Mouse (Mus musculus): ENCODE results near the gene Hs6st1.

- TF ChIP-seq CTCF (IDR thresholded peaks at IDR 0.05; ENCODE audit: extremely low read depth, insufficient read length, insufficient replicate concordance, low read depth, low read length) (no peak), POLR2A (IDR thresholded peaks at IDR 0.05; ENCODE audit: low read depth, low read length) (no peak)
These were observed 56.9 kb downstream of the Hs6st1 start for GRCm38 (mm10) chr1:36125076-36125475.

All from small intestine, adult 2 months (tissue).